Mouse (Mus musculus) kidney, adult 18-20 months (tissue): ENCODE data around the gene Klk1b22.
A peak's percentile ranks its signal among the peaks of the same experiment; 100 is the strongest.

Source experiments
- DNase-seq: peaks from one replicate; pipeline ENCODE4 v3.0.0; 2021

The Klk1b22 gene

DNA sequence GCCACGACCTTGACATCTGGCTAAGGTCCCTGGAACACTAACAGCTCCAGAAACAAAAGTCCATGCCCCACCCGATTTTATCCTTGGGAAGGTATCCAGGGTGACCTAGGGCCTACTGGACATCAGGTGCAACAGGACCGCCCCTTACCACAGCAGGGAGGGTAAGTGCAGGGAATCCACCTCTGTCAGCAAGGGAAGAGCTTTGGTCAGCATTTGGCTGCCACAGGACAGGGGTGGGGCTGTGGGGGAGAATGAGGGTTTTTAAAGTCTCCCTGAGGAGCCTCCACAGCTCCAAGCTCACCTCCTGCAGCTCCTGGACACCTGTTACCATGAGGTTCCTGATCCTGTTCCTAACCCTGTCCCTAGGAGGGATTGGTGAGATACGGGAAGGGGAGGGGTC is at the start of gene Klk1b22:
Gene Klk1b22, plus strand, starts transcription at position 301 of the 400 bp plus-strand sequence.
- DNase-seq, result peak; percentile 9

DNA sequence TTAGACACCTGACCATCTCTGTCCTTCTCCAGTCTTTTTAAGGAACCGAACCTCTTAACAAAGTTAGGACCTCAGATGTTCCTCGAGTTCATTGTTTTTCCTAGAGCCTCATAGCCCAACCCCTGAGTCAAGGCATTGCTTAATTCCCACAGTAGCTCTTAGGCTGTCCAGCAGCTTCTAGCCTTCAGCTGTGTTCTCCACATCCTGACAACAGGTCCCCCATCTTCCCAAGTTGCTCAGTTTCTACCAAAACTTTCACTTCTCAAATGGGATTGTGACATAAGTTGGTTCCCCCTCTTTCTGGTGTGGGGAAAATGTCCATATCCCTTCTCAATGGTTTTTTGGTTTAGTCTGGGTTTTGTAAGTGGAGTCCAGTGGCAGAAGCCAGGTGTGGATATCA is 40.4 kb upstream of the Klk1b22 start:
- DNase-seq, result no peak

DNA sequence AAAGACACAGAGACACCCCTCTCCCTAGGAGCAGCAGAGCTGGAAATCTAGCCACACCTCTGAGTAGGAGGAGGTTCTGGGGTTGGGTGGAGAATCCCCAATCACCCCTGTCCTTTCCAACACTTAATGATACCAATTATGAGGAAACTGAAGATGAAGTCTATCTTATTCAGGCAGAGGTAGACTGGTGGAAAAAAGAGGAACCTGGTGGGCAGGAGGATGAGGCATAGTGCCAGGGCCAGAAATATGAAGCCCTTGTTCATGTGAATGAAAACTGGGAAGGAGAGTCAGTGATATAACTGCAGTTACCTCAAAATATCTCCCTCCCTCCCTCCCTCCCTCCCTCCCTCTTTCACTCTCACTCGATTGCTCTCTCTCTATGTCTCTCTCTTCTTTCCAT is 34.8 kb upstream of the Klk1b22 start:
- DNase-seq, result no peak

DNA sequence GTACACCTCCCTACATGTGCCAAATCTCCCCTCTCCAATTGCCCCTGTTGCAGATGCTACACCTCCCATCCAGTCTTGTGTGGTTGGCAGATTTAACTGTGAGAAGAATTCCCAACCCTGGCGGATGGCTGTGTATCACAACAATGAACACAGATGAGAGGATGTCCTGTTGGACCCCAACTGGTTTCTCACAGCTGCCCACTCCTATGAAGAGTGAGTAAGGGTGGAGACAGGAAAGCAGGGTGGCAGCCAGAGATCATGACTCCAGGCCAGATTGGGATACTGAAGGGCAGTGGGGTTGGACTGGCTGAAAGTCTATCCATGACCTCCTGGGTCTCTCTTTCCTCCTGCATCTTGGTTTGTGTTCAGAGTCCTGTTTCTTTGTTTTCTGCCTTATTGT is 16.4 kb upstream of the Klk1b22 start:
- no peak for DNase-seq

DNA sequence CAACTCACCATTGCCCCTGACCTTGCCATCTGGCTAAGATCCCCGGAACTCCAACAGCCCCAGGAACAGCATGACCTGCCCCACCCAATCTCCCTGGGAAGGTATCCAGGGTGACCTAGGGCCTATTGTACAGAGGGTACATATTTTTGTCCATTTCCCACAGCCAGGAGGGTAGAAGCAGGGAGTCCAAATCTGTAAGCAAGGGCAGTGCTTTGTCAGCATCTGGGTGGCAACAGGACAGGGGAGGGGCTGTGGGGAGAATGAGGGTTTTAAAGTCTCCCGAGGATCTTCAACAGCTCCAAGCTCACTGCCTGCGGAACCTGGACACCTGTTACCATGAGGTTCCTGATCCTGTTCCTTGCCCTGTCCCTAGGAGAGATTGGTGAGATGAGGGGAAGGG is 10.4 kb upstream of the Klk1b22 start, which contains the start of gene Klk1b21:
Gene Klk1b21, plus strand, starts transcription at position 301 of the 400 bp plus-strand sequence.
- DNase-seq, result peak; percentile 6

DNA sequence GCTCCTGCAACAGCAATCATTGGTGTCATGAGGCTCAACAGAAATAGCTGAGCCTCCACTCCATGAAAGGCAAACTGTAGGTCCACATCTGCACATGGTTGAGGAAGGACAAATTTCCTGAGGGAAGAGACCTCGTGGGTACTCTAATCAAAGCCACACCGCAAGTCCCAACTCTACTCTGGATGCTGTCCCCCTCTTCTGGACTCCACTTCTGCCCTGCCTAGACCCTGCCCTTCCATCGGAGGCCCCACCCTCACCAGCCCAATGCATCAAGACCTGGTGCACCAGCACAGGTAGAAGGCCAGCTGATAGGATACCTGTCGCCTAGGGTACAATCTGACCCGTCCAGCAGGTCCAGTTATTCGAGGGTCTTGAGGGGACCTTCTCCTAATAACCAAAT is 11.0 kb downstream of the Klk1b22 start:
- no peak for DNase-seq

DNA sequence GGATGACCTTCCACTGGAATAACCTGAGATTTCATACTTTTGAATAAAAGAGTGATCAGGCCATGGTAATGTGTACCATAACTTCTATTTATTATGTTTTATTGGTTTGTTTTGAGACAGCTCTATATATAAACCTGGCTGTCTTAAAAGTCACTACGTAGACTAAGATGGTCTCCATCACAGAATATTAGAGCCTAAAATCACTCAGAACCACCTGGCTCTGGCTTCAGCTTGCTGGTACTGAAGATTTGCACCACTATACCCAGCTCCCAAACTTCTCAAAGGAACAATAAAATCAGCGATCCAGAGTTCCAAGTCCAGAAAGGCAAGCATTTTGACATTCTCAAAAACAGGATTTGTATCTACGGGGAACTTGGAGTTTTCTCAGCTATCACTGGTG is 24.0 kb downstream of the Klk1b22 start, which contains the start of gene Klk1b16:
Gene Klk1b16, plus strand, starts transcription at position 301 of the 400 bp plus-strand sequence.
- DNase-seq, result no peak
